8 mouse cellular contexts compared by ENCODE assay signal in genomic region chr5:148831596-148832257, GRCm38 (mm10).
DNase-seq lines count a peak whose midpoint lies in the region; ATAC-seq and TF ChIP-seq lines count a peak whose summit lies in the region.

No protein-coding gene starts in this region.

- H3K36me3 ChIP-seq in embryonic facial prominence, embryonic 13.5 days = no peaks in the 10 kb centered on the region
- H3K36me3 ChIP-seq in limb, embryonic 14.5 days (ENCODE audit: control insufficient read depth, insufficient read depth, low read length) = no peaks in the 10 kb centered on the region
- H3K36me3 ChIP-seq in midbrain, embryonic 15.5 days (replicated peaks) = no peaks in the 10 kb centered on the region
- no peaks in the 10 kb centered on the region for H3K36me3 ChIP-seq in spleen, adult 2 months (ENCODE audit: control insufficient read depth, insufficient read depth, low read length)

- 6% methylated on average over 23 of the region's 23 CpGs for WGBS in embryonic facial prominence, embryonic 13.5 days
- 6% methylated on average over 23 of the region's 23 CpGs for WGBS in limb, embryonic 14.5 days
- WGBS in midbrain, embryonic 15.5 days = 4% methylated on average over 23 of the region's 23 CpGs
- WGBS in spleen, adult 2 months = 17% methylated on average over 23 of the region's 23 CpGs

- H3K27ac ChIP-seq in embryonic facial prominence, embryonic 13.5 days = no peak overlapping the region
- no peak overlapping the region for H3K27ac ChIP-seq in limb, embryonic 14.5 days (replicated peaks; ENCODE audit: low read depth, low read length)
- H3K27ac ChIP-seq in midbrain, embryonic 15.5 days = no peak overlapping the region
- H3K27ac ChIP-seq in spleen, adult 2 months (ENCODE audit: insufficient read depth, low read length) = no peak overlapping the region

- peaks cover 40% of the 10 kb centered on the region for H3K27me3 ChIP-seq in embryonic facial prominence, embryonic 13.5 days
- H3K27me3 ChIP-seq in limb, embryonic 14.5 days (ENCODE audit: control insufficient read depth, insufficient read depth, low read length) = peaks cover 10% of the 10 kb centered on the region; the same call in 1 of the 2 replicates
- peaks cover 4% of the 10 kb centered on the region; the same call in 1 of the 2 replicates for H3K27me3 ChIP-seq in midbrain, embryonic 15.5 days (replicated peaks)
- H3K27me3 ChIP-seq in spleen, adult 2 months (ENCODE audit: control insufficient read depth, insufficient read depth, low read length) = no peaks in the 10 kb centered on the region

- no peak for ATAC-seq in embryonic facial prominence, embryonic 13.5 days (ENCODE audit: insufficient number of reproducible peaks, insufficient read depth, low FRiP score, low TSS enrichment, low read depth)
- no peak for ATAC-seq in limb, embryonic 14.5 days (ENCODE audit: low FRiP score, low read depth)
- 0 out of 2 replicates have a peak, but pooled peaks have one; percentile 56 for ATAC-seq in midbrain, embryonic 15.5 days (replicated peaks)

- no peak for TF ChIP-seq POLR2A in limb, embryonic 14.5 days (IDR thresholded peaks at IDR 0.05; ENCODE audit: borderline replicate concordance, extremely low read depth, insufficient read depth, insufficient read length)
- no peak for TF ChIP-seq POLR2A in spleen, adult 2 months (IDR thresholded peaks at IDR 0.05; ENCODE audit: low read depth, low read length)

- peak overlapping the region; percentile 58 for H3K4me2 ChIP-seq in embryonic facial prominence, embryonic 13.5 days
- H3K4me2 ChIP-seq in limb, embryonic 14.5 days (replicated peaks; ENCODE audit: low read depth, low read length, severe bottlenecking) = peak overlapping the region; percentile 34
- peak overlapping the region; percentile 42 for H3K4me2 ChIP-seq in midbrain, embryonic 15.5 days

- H3K9ac ChIP-seq in embryonic facial prominence, embryonic 13.5 days = peak overlapping the region; percentile 52
- H3K9ac ChIP-seq in limb, embryonic 14.5 days (ENCODE audit: low read depth, low read length, severe bottlenecking) = no peak overlapping the region
- 0 out of 2 replicates have a peak overlapping the region, but pooled peaks have one; percentile 21 for H3K9ac ChIP-seq in midbrain, embryonic 15.5 days

- TF ChIP-seq CTCF in spleen, adult 2 months (IDR thresholded peaks at IDR 0.05; ENCODE audit: extremely low read depth, insufficient read depth, insufficient read length, insufficient replicate concordance) = peak; percentile 90

- peak; percentile 43 for DNase-seq in 416B (ENCODE audit: low read depth)
- DNase-seq in adrenal gland, postnatal 25 days = peak; percentile 82
- peak; percentile 66 for DNase-seq in heart, adult 8-10 months (ENCODE audit: low spot score)
- peak; percentile 76 for DNase-seq in kidney, adult 9 months
- peak; percentile 77 for DNase-seq in limb, embryonic 14.5 days (ENCODE audit: low spot score)
- DNase-seq in spleen, adult 2 months (ENCODE audit: low read depth in 1 of 2, low spot score in 2 of 2) = peak; percentile 55 to 75

- H3K4me1 ChIP-seq in embryonic facial prominence, embryonic 13.5 days = peaks cover 14% of the 10 kb centered on the region
- H3K4me1 ChIP-seq in limb, embryonic 14.5 days (ENCODE audit: control insufficient read depth, insufficient read depth, low read length) = peaks cover 7% of the 10 kb centered on the region; the same call in 1 of the 2 replicates
- H3K4me1 ChIP-seq in midbrain, embryonic 15.5 days = peaks cover 12% of the 10 kb centered on the region
- H3K4me1 ChIP-seq in spleen, adult 2 months (ENCODE audit: control insufficient read depth, insufficient read depth, insufficient read length) = peaks cover 4% of the 10 kb centered on the region; the same call in 1 of the 2 replicates

- H3K4me3 ChIP-seq in embryonic facial prominence, embryonic 13.5 days = peak overlapping the region; percentile 32
- peak overlapping the region; percentile 13 for H3K4me3 ChIP-seq in limb, embryonic 14.5 days (replicated peaks; ENCODE audit: low read length)
- 0 out of 2 replicates have a peak overlapping the region, but pooled peaks have one; percentile 10 for H3K4me3 ChIP-seq in midbrain, embryonic 15.5 days
- peak overlapping the region; percentile 18; the same call in 1 of the 2 replicates for H3K4me3 ChIP-seq in spleen, adult 2 months (ENCODE audit: extremely low read depth, insufficient read depth, insufficient read length)

- H3K9me3 ChIP-seq in embryonic facial prominence, embryonic 13.5 days = no peaks in the 10 kb centered on the region
- H3K9me3 ChIP-seq in limb, embryonic 14.5 days (ENCODE audit: control insufficient read depth, low read length) = no peaks in the 10 kb centered on the region
- H3K9me3 ChIP-seq in midbrain, embryonic 15.5 days = no peaks in the 10 kb centered on the region
